Mouse (Mus musculus): ENCODE measurements around the gene Nol11.

- no peak for TF ChIP-seq POLR2A (IDR thresholded peaks at IDR 0.05; ENCODE audit: extremely low read depth, insufficient read depth, low read length)
- TF ChIP-seq CTCF (IDR thresholded peaks at IDR 0.05; ENCODE audit: extremely low read depth, insufficient read depth, low read length): no peak
Observed at GRCm38 (mm10) chr11:107190376-107190775, 1.2 kb upstream of the Nol11 start.
